Mouse (Mus musculus): ENCODE data around the gene Nedd9.

The Nedd9 gene

DNA sequence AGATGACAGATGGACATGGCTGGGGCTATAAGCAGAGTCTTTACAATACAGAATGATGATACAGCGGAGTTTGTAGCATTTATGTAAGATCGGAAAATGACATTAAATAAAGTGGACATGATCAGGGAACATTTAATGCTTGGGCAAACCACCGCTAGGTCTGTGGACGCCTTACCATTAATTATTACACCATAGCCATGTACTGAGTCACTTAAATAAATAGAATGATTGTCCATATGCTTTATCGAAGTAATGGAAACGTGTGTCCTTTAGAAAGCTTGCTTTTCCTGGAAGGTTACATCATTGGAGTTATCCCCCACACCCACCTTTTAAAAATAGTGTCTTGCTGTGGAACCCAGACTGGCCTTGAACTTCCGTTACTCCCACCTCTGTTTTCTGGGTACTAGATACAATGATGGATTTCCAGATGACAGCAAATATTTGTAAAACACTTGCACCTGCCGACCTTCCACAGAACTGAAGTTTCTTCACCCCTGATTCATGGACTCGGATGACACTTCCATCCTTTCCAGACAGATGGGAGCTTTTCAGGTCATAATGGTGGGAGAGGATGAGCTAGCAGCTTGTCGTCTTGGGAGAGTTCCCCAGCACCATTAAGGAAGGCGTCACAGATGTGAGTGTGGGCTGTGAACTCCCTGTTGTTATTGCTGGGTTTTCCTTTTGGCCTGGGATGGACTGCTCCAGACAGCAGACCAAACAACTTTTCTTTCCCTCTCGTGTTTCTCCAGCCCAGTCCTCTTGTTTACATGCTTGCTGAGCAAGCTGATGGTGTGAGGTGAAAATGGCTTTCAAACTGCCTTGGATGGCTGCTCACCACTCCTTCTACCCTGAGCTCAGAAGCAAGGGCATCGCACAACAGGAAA lies 76.7 kb downstream of the Nedd9 start:
- in situ Hi-C loops (cut with MboI) = no loop called here

GRCm38 (mm10) chr13:41409291-41409690 lies 77.9 kb downstream of the Nedd9 start:
- in situ Hi-C loops (cut with MboI) = no loop called here

- in situ Hi-C loops (cut with MboI) = no loop called here
Observed at GRCm38 (mm10) chr13:41408374-41408952, 78.7 kb downstream of the Nedd9 start.

DNA sequence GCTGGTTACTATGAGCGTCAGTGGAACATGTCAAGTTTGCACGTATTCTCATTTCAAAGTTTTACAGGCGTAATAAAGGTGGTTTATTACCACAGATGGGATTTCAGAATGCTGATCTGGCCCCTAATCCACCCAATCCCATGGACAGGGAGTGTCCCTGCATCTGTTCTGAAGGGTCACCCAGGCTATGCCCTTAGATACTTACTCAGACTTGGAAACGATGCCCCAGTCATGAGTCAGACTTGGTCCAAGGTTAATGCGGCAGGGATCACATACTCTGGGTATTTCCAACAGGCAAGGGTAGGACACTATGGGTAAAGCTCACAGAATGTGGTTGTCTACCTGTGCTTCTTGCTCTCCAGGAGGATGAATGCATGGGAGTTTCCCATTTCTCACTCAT lies 82.2 kb downstream of the Nedd9 start:
- in situ Hi-C loops (cut with MboI) = no loop called here

DNA sequence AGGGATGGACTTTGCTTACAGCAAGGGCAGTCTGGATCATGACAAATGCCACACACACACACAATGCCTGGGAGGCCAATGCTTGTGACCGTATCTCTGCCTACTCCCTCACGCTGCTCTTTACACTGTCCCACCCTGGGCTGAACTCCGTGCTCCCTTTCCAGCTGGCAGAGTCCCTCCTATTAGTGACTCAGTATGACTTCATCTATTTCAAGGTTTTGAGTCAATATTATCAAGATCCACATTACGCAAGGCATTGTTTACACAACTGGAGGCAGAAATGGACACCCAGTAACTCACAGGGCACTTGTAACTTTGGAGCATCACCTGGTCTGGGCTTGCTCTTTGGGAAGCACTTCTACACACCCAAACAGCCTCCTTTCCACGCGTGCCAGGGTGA lies 83.3 kb downstream of the Nedd9 start:
- in situ Hi-C loops (cut with MboI) = no loop called here

- in situ Hi-C loops (cut with MboI) = no loop called here
Observed at GRCm38 (mm10) chr13:41402441-41403003, 84.6 kb downstream of the Nedd9 start.

GRCm38 (mm10) chr13:41401775-41402174 lies 85.4 kb downstream of the Nedd9 start:
- in situ Hi-C loops (cut with MboI) = no loop called here

- in situ Hi-C loops (cut with MboI) = no loop called here
Observed at GRCm38 (mm10) chr13:41400289-41400688, 86.9 kb downstream of the Nedd9 start.

- in situ Hi-C loops (cut with MboI) = no loop called here
Observed at GRCm38 (mm10) chr13:41392191-41392590, 95.0 kb downstream of the Nedd9 start.

- in situ Hi-C loops (cut with MboI) = no loop called here
Observed at GRCm38 (mm10) chr13:41390698-41391097, 96.5 kb downstream of the Nedd9 start.

DNA sequence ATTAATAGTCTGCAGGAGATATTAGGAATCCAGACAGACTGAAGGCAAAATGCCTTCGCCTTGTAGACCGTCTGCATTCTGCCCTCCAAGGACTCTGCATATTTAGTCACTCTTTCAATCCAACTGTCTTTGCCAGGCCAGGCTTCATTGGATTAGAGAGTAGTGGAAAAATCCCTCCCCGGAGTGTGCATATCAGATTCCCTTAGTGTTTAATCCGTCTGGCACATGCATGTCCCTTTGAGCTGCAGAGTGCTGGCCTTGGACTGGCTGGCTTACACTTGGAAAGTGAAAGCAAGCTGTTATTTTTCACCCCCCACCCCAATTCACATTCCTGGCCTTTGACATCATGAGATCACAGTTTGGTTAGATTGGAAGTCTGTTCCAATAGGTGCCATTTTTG lies 100.6 kb downstream of the Nedd9 start:
- in situ Hi-C loops (cut with MboI) = no loop called here

DNA sequence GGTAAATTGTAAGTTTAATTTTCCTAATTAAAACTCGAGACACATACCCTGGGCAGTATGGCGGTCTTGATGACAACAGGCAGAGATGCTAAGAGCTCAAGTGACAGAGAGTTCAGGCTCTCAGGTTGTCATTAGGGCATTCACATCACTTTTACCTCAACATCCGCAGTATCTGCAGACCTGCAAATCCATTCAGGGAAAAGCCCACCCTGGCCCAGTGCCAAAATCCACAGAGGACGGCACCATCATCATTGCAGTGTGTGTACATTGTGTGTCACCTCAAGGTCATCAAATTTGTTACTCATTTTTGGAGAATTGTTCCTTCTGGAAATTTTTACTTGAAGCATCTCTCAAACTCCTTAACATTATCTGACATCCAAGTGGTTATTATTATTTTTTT lies 102.3 kb downstream of the Nedd9 start:
- in situ Hi-C loops (cut with MboI) = no loop called here

DNA sequence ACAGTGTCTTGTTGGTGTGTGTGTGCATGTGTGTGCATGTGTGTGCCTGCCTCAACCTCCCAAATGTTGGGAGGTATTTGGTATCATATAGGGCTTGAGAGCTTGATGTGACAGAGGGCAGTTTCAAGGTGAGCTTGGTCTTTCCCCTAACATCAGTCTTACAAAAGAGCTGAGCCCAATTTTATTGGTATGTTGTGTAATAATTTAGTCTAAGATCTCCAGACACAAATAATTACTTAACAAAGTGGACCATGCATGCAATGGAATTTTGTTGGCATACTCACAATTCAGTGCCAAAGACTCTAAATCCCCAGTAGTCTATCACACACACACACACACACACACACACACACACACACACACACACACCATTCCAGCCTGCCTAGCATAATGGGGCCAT lies 104.5 kb downstream of the Nedd9 start:
- in situ Hi-C loops (cut with MboI) = no loop called here

- in situ Hi-C loops (cut with MboI) = no loop called here
Observed at GRCm38 (mm10) chr13:41381806-41382546, 105.2 kb downstream of the Nedd9 start.

DNA sequence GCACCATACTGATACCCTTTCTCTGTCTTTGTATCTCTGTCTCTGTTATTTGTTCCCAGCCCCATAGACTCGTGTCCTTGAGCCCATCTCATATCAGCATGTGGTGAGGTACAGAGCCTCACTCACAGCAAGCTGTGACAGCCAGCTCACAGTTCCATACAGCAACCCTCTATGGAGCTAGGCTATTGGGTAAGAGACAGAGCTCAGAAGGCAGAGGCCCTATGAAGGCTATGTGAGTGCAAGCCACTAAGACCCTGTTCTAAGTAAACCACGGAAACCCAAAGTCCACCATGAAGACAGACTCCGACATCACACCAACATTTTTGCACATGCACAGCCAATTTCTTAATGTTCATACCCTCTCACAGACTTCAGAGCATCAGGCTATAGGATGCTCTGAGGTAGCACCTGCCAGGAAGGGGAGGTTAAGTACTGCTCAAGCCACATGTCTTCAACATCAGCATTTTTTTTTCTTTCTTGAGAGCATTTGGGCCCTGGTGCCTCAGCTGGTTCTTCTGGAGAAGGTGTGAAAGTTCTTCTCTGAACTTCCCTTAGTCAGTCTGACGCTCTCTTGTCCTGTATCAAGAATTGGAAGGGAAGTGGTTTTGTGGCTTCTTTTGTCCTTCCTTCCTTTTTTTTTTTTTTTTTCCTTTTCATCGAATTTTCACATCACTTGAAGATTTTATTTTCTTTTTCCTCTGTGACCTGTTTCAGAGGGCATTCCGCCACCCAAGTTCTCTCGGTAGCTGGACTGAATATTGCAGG lies 105.9 kb downstream of the Nedd9 start:
- in situ Hi-C loops (cut with MboI) = no loop called here

- in situ Hi-C loops (cut with MboI) = no loop called here
Observed at GRCm38 (mm10) chr13:41379951-41380465, 107.2 kb downstream of the Nedd9 start.

GRCm38 (mm10) chr13:41378462-41378861 lies 108.7 kb downstream of the Nedd9 start:
- in situ Hi-C loops (cut with MboI) = no loop called here

DNA sequence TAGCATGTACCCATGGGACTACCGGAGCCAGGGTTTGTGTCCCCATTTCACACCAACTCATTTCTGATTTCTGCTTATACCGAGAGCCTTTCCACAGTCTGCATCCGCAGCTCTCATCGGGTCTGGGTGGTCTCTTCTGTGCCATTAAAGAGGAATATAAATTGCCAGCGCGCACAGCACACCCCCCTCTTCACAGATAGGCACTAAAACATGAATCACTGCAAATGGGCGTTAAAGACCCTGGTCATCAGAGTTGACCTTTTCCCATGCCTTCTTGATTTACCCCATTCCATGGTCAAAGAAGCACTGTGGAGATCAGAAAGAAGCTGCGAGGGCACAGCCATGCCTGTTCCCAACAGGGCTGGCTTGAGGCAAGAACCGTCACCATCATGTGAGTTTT lies 109.3 kb downstream of the Nedd9 start:
- in situ Hi-C loops (cut with MboI) = no loop called here

DNA sequence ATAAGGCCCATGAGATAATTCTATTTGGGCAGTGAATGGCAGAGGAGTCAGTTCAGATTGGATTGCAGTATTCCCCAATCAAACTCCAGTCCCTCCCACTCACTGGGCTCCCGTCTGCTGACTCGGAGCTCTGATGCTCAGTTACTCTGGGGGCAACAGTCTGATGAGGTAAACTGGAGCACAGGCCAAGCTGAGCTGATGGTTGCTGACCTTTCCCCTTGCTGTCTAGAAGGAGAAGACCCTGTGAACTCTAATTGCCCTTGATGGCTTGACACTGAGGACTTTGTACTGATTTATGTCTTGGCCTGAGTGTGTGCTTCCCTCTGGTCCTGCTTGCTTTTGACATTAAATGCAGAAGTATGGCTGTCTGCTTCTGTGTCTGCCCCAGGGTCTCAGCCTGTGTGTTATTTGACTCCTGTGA lies 110.1 kb downstream of the Nedd9 start:
- in situ Hi-C loops (cut with MboI) = no loop called here

GRCm38 (mm10) chr13:41376111-41376510 lies 111.1 kb downstream of the Nedd9 start:
- in situ Hi-C loops (cut with MboI) = no loop called here

- in situ Hi-C loops (cut with MboI) = no loop called here
Observed at GRCm38 (mm10) chr13:41375696-41376095, 111.5 kb downstream of the Nedd9 start.

Measured in mature B cell (primary cell).